Mouse (Mus musculus): ENCODE data around the gene Aicda. TPM values are rescaled to one million over a fixed set of nuclear protein-coding genes. Genes with fewer than 3 reads are reported as not detected.
"Not testable (repeated sequence)": the region's sequence is repeated elsewhere in the genome, so short reads cannot be mapped to it uniquely, and the experiment has no call there.

The Aicda gene
- polyA plus RNA-seq (2014; fragmentation: Nextera tagmentation; extraction: Ambion mirVana): 0.11 TPM in 1 of 2 replicates, not detected in the other

DNA sequence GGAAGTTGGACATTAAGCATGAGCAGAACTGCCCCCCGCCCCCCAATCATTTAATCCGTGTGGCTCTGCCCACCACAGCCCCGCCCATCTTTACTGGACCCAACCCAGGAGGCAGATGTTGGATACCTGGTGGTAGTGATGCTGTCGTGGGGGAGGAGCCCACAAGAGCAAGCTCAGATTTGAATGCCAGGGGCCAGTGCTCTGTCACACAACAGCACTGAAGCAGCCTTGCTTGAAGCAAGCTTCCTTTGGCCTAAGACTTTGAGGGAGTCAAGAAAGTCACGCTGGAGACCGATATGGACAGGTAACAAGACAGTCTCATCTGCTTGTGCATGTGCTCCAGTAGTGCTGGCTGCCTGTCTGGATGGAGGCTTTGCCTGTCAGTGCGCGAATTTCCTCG lies at the start of gene Aicda:
Aicda (plus strand) TSS at position 196 of the 400 bp plus-strand sequence.
- Histone ChIP-seq H3K27me3 (ENCODE audit: control insufficient read depth, insufficient read depth, low read length) (no peaks in the 10 kb centered on the region), H3K4me2 (replicated peaks; ENCODE audit: low read depth, low read length) (no peak within 1 kb of the TSS), H3K36me3 (ENCODE audit: control insufficient read depth, insufficient read depth, low read length) (no peaks in the 10 kb centered on the region), H3K27ac (ENCODE audit: low read depth, low read length) (no peak within 1 kb of the TSS), H3K4me1 (replicated peaks; ENCODE audit: control insufficient read depth, insufficient read depth, low read length) (no peaks in the 10 kb centered on the region), H3K4me3 (ENCODE audit: low read depth, low read length) (no peak within 1 kb of the TSS), H3K9ac (ENCODE audit: low read depth, low read length) (no peak within 1 kb of the TSS), H3K9me3 (ENCODE audit: control insufficient read depth, low read length) (no peaks in the 10 kb centered on the region)
- ATAC-seq (ENCODE audit: low FRiP score) (no peak), DNase-seq (ENCODE audit: low spot score) (no peak)
- 58% methylated on average over 9 of the region's 9 CpGs for WGBS

- H3K4me1 ChIP-seq (replicated peaks; ENCODE audit: control insufficient read depth, insufficient read depth, low read length): no peaks in the 10 kb centered on the region
- no peak overlapping the region for H3K27ac ChIP-seq (ENCODE audit: low read depth, low read length)
- H3K36me3 ChIP-seq (ENCODE audit: control insufficient read depth, insufficient read depth, low read length): no peaks in the 10 kb centered on the region
- no peaks in the 10 kb centered on the region for H3K27me3 ChIP-seq (ENCODE audit: control insufficient read depth, insufficient read depth, low read length)
- 85% methylated on average over 4 of the region's 4 CpGs for WGBS
- H3K4me3 ChIP-seq (ENCODE audit: low read depth, low read length): no peak overlapping the region
- H3K9me3 ChIP-seq (ENCODE audit: control insufficient read depth, low read length): no peaks in the 10 kb centered on the region
- DNase-seq (ENCODE audit: low spot score): no peak
- no peak for ATAC-seq (ENCODE audit: low FRiP score)
- no peak overlapping the region for H3K9ac ChIP-seq (ENCODE audit: low read depth, low read length)
- H3K4me2 ChIP-seq (replicated peaks; ENCODE audit: low read depth, low read length): no peak overlapping the region
Measured at GRCm38 (mm10) chr6:122505041-122505440, 48.6 kb upstream of the Aicda start.

DNA sequence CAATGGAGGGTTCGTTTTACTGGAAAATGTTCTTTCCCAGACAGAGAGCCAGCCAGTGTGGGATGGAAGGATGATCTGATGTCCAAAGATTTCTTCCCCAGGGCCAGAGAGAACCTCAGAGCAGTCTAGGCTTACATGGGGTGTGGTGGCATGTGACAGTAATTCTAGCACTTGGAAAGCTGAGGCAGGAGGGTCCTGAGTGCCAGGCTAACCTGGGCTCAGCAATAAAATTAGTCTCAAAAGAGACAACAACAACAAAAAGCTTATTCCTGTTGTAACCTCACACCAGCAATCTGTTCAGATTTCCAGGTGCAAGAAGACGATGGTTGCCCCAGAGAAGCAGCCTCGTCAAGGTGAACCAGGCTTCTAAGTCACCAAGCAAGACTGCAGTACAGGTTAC lies 48.1 kb upstream of the Aicda start, which contains the start of gene Mfap5:
Mfap5 (plus strand) TSS at position 301 of the 400 bp plus-strand sequence.
- no peak within 1 kb of the TSS for H3K4me3 ChIP-seq (ENCODE audit: low read depth, low read length)
- no peak for DNase-seq (ENCODE audit: low spot score)
- H3K4me1 ChIP-seq (replicated peaks; ENCODE audit: control insufficient read depth, insufficient read depth, low read length): no peaks in the 10 kb centered on the region
- WGBS: 85% methylated on average over 3 of the region's 3 CpGs
- H3K9ac ChIP-seq (ENCODE audit: low read depth, low read length): no peak within 1 kb of the TSS
- H3K27ac ChIP-seq (ENCODE audit: low read depth, low read length): no peak within 1 kb of the TSS
- no peak within 1 kb of the TSS for H3K4me2 ChIP-seq (replicated peaks; ENCODE audit: low read depth, low read length)
- no peaks in the 10 kb centered on the region for H3K9me3 ChIP-seq (ENCODE audit: control insufficient read depth, low read length)
- no peaks in the 10 kb centered on the region for H3K27me3 ChIP-seq (ENCODE audit: control insufficient read depth, insufficient read depth, low read length)
- no peaks in the 10 kb centered on the region for H3K36me3 ChIP-seq (ENCODE audit: control insufficient read depth, insufficient read depth, low read length)
- no peak for ATAC-seq (ENCODE audit: low FRiP score)

DNA sequence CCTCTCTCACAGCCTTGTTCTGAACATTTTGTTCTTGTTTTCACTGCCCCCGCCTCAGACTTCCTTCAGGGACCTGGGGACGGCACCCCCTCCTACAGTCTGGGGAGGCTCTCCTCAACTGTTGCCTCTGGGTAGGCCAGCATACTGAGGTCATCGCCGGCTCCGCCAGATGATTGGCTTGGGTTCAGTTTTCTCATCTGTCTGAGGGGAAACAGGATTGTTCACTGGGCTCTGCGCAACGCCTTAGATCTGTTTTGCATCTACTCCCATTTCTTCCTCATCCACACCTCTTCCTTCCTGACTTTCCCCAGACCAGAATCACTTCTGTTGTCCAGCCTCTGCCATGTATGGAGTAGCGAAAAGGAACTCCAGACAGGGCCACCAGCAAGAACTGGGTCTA lies 45.1 kb upstream of the Aicda start:
- H3K9ac ChIP-seq (ENCODE audit: low read depth, low read length): no peak overlapping the region
- no peak overlapping the region for H3K4me3 ChIP-seq (ENCODE audit: low read depth, low read length)
- H3K9me3 ChIP-seq (ENCODE audit: control insufficient read depth, low read length): no peaks in the 10 kb centered on the region
- H3K4me1 ChIP-seq (replicated peaks; ENCODE audit: control insufficient read depth, insufficient read depth, low read length): no peaks in the 10 kb centered on the region
- H3K27ac ChIP-seq (ENCODE audit: low read depth, low read length): no peak overlapping the region
- 81% methylated on average over 8 of the region's 8 CpGs for WGBS
- H3K36me3 ChIP-seq (ENCODE audit: control insufficient read depth, insufficient read depth, low read length): no peaks in the 10 kb centered on the region
- H3K4me2 ChIP-seq (replicated peaks; ENCODE audit: low read depth, low read length): no peak overlapping the region
- H3K27me3 ChIP-seq (ENCODE audit: control insufficient read depth, insufficient read depth, low read length): no peaks in the 10 kb centered on the region
- ATAC-seq (ENCODE audit: low FRiP score): no peak
- no peak for DNase-seq (ENCODE audit: low spot score)

GRCm38 (mm10) chr6:122512914-122513878 lies 40.4 kb upstream of the Aicda start:
- 71% methylated on average over 12 of the region's 12 CpGs for WGBS
- DNase-seq (ENCODE audit: low spot score) (no peak), ATAC-seq (ENCODE audit: low FRiP score) (no peak)
- no peak overlapping the region for H3K4me3 ChIP-seq (ENCODE audit: low read depth, low read length)
- no peak overlapping the region for H3K4me2 ChIP-seq (replicated peaks; ENCODE audit: low read depth, low read length)
- no peaks in the 10 kb centered on the region for H3K9me3 ChIP-seq (ENCODE audit: control insufficient read depth, low read length)
- no peak overlapping the region for H3K9ac ChIP-seq (ENCODE audit: low read depth, low read length)
- H3K27ac ChIP-seq (ENCODE audit: low read depth, low read length): no peak overlapping the region
- no peaks in the 10 kb centered on the region for H3K27me3 ChIP-seq (ENCODE audit: control insufficient read depth, insufficient read depth, low read length)
- no peaks in the 10 kb centered on the region for H3K4me1 ChIP-seq (replicated peaks; ENCODE audit: control insufficient read depth, insufficient read depth, low read length)
- H3K36me3 ChIP-seq (ENCODE audit: control insufficient read depth, insufficient read depth, low read length): no peaks in the 10 kb centered on the region

DNA sequence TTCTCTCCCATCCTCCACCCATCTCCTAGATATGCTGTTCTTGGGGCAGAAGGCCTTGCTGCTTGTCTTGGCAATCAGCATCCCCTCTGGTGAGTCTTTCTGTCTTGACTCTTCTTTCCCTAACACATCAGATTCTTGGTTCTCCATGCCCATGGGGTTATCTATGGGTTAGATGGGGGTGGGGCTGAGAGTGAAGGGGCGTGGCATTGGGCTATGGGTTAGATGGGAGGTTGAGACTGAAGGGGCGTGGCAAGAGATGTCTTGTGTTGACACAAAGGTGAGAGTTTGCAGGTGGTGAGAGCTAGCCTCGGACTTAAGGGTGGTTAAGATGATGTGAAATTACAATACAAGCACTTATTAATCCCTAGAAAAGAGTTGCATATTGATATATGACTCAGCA lies 39.3 kb upstream of the Aicda start:
- Histone ChIP-seq H3K4me3 (ENCODE audit: low read depth, low read length) (no peak overlapping the region), H3K36me3 (ENCODE audit: control insufficient read depth, insufficient read depth, low read length) (no peaks in the 10 kb centered on the region), H3K9ac (ENCODE audit: low read depth, low read length) (no peak overlapping the region), H3K4me2 (replicated peaks; ENCODE audit: low read depth, low read length) (no peak overlapping the region), H3K4me1 (replicated peaks; ENCODE audit: control insufficient read depth, insufficient read depth, low read length) (no peaks in the 10 kb centered on the region), H3K27ac (ENCODE audit: low read depth, low read length) (no peak overlapping the region), H3K27me3 (ENCODE audit: control insufficient read depth, insufficient read depth, low read length) (no peaks in the 10 kb centered on the region), H3K9me3 (ENCODE audit: control insufficient read depth, low read length) (no peaks in the 10 kb centered on the region)
- WGBS: 82% methylated on average over 3 of the region's 3 CpGs
- ATAC-seq (ENCODE audit: low FRiP score) (no peak), DNase-seq (ENCODE audit: low spot score) (no peak)

GRCm38 (mm10) chr6:122515762-122516161 lies 37.8 kb upstream of the Aicda start:
- not testable (repeated sequence) for H3K36me3 ChIP-seq (ENCODE audit: control insufficient read depth, insufficient read depth, low read length); H3K9me3 ChIP-seq (ENCODE audit: control insufficient read depth, low read length); ATAC-seq (ENCODE audit: low FRiP score); H3K4me2 ChIP-seq (replicated peaks; ENCODE audit: low read depth, low read length); H3K27ac ChIP-seq (ENCODE audit: low read depth, low read length); H3K4me3 ChIP-seq (ENCODE audit: low read depth, low read length); DNase-seq (ENCODE audit: low spot score); H3K27me3 ChIP-seq (ENCODE audit: control insufficient read depth, insufficient read depth, low read length); H3K9ac ChIP-seq (ENCODE audit: low read depth, low read length); H3K4me1 ChIP-seq (replicated peaks; ENCODE audit: control insufficient read depth, insufficient read depth, low read length)
- 83% methylated on average over 2 of the region's 2 CpGs for WGBS

GRCm38 (mm10) chr6:122517668-122518067 lies 35.9 kb upstream of the Aicda start:
- H3K27ac ChIP-seq (ENCODE audit: low read depth, low read length): no peak overlapping the region
- no peaks in the 10 kb centered on the region for H3K4me1 ChIP-seq (replicated peaks; ENCODE audit: control insufficient read depth, insufficient read depth, low read length)
- no peaks in the 10 kb centered on the region for H3K27me3 ChIP-seq (ENCODE audit: control insufficient read depth, insufficient read depth, low read length)
- no peaks in the 10 kb centered on the region for H3K36me3 ChIP-seq (ENCODE audit: control insufficient read depth, insufficient read depth, low read length)
- H3K4me2 ChIP-seq (replicated peaks; ENCODE audit: low read depth, low read length): no peak overlapping the region
- no peaks in the 10 kb centered on the region for H3K9me3 ChIP-seq (ENCODE audit: control insufficient read depth, low read length)
- DNase-seq (ENCODE audit: low spot score): no peak
- no peak overlapping the region for H3K9ac ChIP-seq (ENCODE audit: low read depth, low read length)
- ATAC-seq (ENCODE audit: low FRiP score): no peak
- H3K4me3 ChIP-seq (ENCODE audit: low read depth, low read length): no peak overlapping the region
- WGBS: 90% methylated on average over 1 of the region's 1 CpGs

DNA sequence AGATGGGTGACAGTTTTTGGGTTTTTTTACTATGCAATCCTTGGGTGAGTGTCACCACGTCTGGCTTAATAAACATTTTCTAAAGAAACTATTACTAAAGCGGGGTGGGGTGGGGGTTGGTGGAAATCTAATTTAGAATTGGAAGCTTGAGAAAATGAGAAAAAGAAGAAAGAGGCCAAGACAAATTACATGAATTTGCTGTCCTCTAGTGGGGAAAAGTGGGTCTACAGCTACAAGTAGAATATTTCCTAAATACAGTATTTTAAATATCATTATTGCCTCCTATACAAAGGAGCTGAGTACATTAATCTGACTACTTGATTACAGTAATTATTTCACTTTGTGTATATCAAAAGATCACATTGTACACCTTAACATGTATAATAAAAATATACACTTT lies 34.2 kb upstream of the Aicda start:
- no peaks in the 10 kb centered on the region for H3K36me3 ChIP-seq (ENCODE audit: control insufficient read depth, insufficient read depth, low read length)
- peak; percentile 31 for DNase-seq (ENCODE audit: low spot score)
- H3K4me2 ChIP-seq (replicated peaks; ENCODE audit: low read depth, low read length): no peak overlapping the region
- no peak overlapping the region for H3K9ac ChIP-seq (ENCODE audit: low read depth, low read length)
- ATAC-seq (ENCODE audit: low FRiP score): no peak
- no peaks in the 10 kb centered on the region for H3K9me3 ChIP-seq (ENCODE audit: control insufficient read depth, low read length)
- WGBS: 41% methylated on average over 2 of the region's 2 CpGs
- H3K4me3 ChIP-seq (ENCODE audit: low read depth, low read length): no peak overlapping the region
- H3K27ac ChIP-seq (ENCODE audit: low read depth, low read length): no peak overlapping the region
- no peaks in the 10 kb centered on the region for H3K4me1 ChIP-seq (replicated peaks; ENCODE audit: control insufficient read depth, insufficient read depth, low read length)
- no peaks in the 10 kb centered on the region for H3K27me3 ChIP-seq (ENCODE audit: control insufficient read depth, insufficient read depth, low read length)

All from hindbrain, embryonic 11.5 days (tissue).